Comparison of ENCODE assay signal across 8 mouse cellular contexts in the genomic region with DNA sequence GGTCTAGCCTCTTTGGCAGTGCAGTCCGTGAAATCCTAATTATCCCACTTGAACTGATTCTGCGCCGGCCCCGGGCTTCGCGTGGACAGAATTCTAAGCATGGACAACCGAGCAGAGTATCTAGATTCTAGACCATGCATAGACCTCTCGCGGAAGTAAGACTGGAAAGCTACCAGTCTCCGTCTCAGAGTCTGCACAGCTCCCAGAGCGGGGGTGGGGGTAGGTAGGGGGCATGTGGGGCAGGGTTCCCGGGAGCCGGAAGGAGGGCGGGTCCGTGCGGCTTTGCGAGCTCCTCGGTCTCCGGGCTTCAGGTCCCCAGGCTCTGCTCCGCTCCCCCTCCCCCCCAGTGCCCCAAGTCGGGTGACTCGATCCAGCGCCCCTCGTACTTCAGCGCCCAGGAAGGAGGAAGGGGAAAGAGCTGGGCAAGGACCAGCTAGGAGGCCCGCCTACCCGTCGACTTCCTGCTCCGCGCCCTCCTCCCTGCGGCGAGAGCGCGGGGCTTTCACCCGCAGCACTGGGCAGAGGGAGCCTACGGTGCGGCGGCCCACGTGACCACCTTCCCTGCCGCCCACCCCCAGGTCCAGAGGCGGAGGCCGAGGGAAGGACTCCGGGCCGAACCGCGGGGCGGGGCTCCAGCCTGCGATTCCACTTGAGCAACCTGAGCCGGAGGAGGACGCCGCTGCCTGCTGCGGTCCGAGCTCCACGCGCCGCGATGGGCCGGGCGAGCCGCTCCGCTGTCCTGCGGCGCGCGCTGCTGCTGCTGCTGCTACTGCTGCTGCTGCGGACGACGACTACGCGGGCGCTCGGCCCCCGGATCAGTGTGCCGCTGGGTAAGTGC. TPM values are rescaled to one million over a fixed set of nuclear protein-coding genes. Genes with fewer than 3 reads are reported as not detected.
DNase-seq lines count a peak whose midpoint lies in the region; ATAC-seq and TF ChIP-seq lines count a peak whose summit lies in the region.

No protein-coding gene starts in this region.

- peak overlapping the region; percentile 43 for H3K27ac ChIP-seq in cortical plate, adult 2 months (ENCODE audit: insufficient read depth, low read length)

- TF ChIP-seq POLR2A in cortical plate, adult 2 months (IDR thresholded peaks at IDR 0.05; ENCODE audit: extremely low read depth, insufficient read depth, low read length): no peak; the same call in 1 of the 2 replicates

- DNase-seq in WW6 (ENCODE audit: low read depth, low spot score): peak; percentile 57
- peak; percentile 56 to 69 for DNase-seq in gastrocnemius, adult 8-10 months (ENCODE audit: low spot score in 2 of 2)
- DNase-seq in induced T-regulatory cell, adult 2 months (ENCODE audit: low read depth): peak; percentile 85
- peak; percentile 73 to 75 for DNase-seq in left cerebral cortex, postnatal 14 days (ENCODE audit: low spot score in 2 of 2)
- DNase-seq in right cerebral cortex, postnatal 36 days (ENCODE audit: low spot score in 2 of 2): peak; percentile 75 to 79
- peak; percentile 85 to 86 for DNase-seq in urinary bladder, postnatal 4 days (ENCODE audit: low spot score in 2 of 2)

- TF ChIP-seq CTCF in cortical plate, adult 2 months (IDR thresholded peaks at IDR 0.05; ENCODE audit: extremely low read depth, insufficient read depth, low read length): no peak

- intact Hi-C loops in left cerebral cortex, postnatal 14 days (cut with DNase I): loop anchor here (5.0 kb wide), 1 partner anchor 56 kb away; no protein-coding TSS in a partner anchor

- peaks cover 13% of the 10 kb centered on the region for H3K4me1 ChIP-seq in cortical plate, adult 2 months (ENCODE audit: control insufficient read depth, insufficient read depth, low read length)

- peak overlapping the region; percentile 79 for H3K4me3 ChIP-seq in cortical plate, adult 2 months (ENCODE audit: insufficient read depth, low read length)

- ATAC-seq in megakaryocyte-erythroid progenitor cell, adult 5-6 weeks (replicated peaks; ENCODE audit: low FRiP score, low TSS enrichment, poor library complexity, severe bottlenecking): peak; percentile 53

RNA-seq across cellular contexts. Expression of gene Sema4b, which starts 11.5 kb away (rescaled TPM):
- 11.6 and 12.5 TPM in 2 replicates for polyA plus RNA-seq in cortical plate, adult 2 months (2012; rRNA removed)
- total RNA-seq in gastrocnemius, adult 8-10 months (2022): 1 to 10 TPM in 3 of 4 experiments, under 1 TPM in 1; 0.92 to 2.1 (median 1.5) TPM
- total RNA-seq in left cerebral cortex, postnatal 14 days (2021): 10 to 100 TPM; 20.0 to 20.7 TPM
- 8.3 and 13.4 TPM in 2 replicates for total RNA-seq in megakaryocyte-erythroid progenitor cell, adult 5-6 weeks (2014; fragmentation: Nextera tagmentation)
- total RNA-seq in megakaryocyte-erythroid progenitor cell, adult 5-6 weeks (2017): 3.2 and 3.4 TPM in 2 replicates

RNA-seq across cellular contexts. Expression of gene Cib1, which starts 34.5 kb away (rescaled TPM):
- polyA plus RNA-seq in cortical plate, adult 2 months (2012; rRNA removed): 31.9 and 35.9 TPM in 2 replicates
- 1 to 10 TPM; 4.8 to 6.2 (median 5.8) TPM for total RNA-seq in gastrocnemius, adult 8-10 months (2022)
- total RNA-seq in left cerebral cortex, postnatal 14 days (2021): 10 to 100 TPM; 18.7 to 22.0 TPM
- 65.7 and 67.1 TPM in 2 replicates for total RNA-seq in megakaryocyte-erythroid progenitor cell, adult 5-6 weeks (2014; fragmentation: Nextera tagmentation)
- total RNA-seq in megakaryocyte-erythroid progenitor cell, adult 5-6 weeks (2017): 28.8 and 42.4 TPM in 2 replicates

RNA-seq across cellular contexts. Expression of gene Gdpgp1, which starts 34.5 kb away (rescaled TPM):
- polyA plus RNA-seq in cortical plate, adult 2 months (2012; rRNA removed): 3.4 and 3.7 TPM in 2 replicates
- total RNA-seq in gastrocnemius, adult 8-10 months (2022): 1 to 10 TPM in 1 of 4 experiments, under 1 TPM in 3; 0.56 to 1.3 (median 0.83) TPM
- 1 to 10 TPM; 6.6 to 6.7 TPM for total RNA-seq in left cerebral cortex, postnatal 14 days (2021)
- total RNA-seq in megakaryocyte-erythroid progenitor cell, adult 5-6 weeks (2014; fragmentation: Nextera tagmentation): 8.2 and 9.7 TPM in 2 replicates
- 2.7 and 4.7 TPM in 2 replicates for total RNA-seq in megakaryocyte-erythroid progenitor cell, adult 5-6 weeks (2017)

RNA-seq across cellular contexts. Expression of gene Ttll13, which starts 48.0 kb away (rescaled TPM):
- 0.98 and 1.5 TPM in 2 replicates for polyA plus RNA-seq in cortical plate, adult 2 months (2012; rRNA removed)
- total RNA-seq in gastrocnemius, adult 8-10 months (2022): under 1 TPM in 2 of 4 experiments, not detected in 2; 0.20 to 0.48 TPM
- 1 to 10 TPM in 1 of 2 experiments, under 1 TPM in 1; 0.95 to 1.2 TPM for total RNA-seq in left cerebral cortex, postnatal 14 days (2021)
- not detected in 2 replicates for total RNA-seq in megakaryocyte-erythroid progenitor cell, adult 5-6 weeks (2014; fragmentation: Nextera tagmentation)
- total RNA-seq in megakaryocyte-erythroid progenitor cell, adult 5-6 weeks (2017): 0.11 and 1.9 TPM in 2 replicates

Comparison
In these comparisons a context has a peak if more than half of its experiments do, and no peak if none do; other contexts are left out.
1. Peak in every context shown above with its lines: DNase-seq, ATAC-seq, H3K4me3 ChIP-seq and H3K27ac ChIP-seq.